Mouse (Mus musculus): ENCODE data around the gene Gtf3c2.

Gtf3c2 gene

DNA sequence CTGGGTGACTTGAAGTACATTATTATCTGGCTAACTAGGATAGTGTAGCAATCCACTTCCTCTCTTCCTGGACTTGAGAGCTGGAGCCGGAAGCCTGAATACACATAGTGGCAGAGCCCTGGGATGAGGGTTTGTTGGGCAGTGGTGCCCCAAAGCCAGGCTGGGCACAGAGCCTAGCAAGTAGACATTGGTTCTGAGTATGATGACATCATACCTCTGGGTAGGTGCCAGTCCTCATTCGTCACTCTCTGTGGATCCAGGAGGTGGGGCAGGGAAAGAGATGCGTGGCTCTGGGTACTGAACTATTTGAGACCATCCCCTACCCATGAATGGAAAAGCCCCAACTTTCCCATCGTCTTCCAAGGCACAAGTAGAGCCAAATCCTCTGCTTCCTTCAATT lies 30.2 kb downstream of the Gtf3c2 start:
- DNase-seq (ENCODE audit: inconsistent ontology term): no peak

DNA sequence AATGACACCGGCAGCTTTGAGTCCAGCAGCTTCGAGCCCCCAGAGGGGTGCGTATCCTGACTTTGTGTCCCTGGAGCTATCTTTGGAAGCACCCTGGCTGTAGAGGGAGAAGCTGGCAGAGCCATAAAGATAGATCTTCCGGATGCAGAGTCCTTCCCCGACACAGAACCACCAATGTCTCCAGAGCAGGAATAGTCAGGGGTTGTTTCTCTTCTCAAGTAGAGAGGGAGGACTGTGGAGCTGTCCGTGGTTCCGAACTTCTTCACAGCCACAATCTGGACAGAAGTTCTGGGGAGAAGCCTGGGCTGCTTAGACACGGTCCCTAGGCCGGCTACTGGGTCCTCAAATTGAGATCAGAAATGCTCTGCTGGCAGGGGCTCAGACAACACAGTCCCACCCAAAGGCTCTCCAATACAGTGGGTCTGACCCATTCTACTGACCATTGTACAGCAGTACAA lies 40.9 kb downstream of the Gtf3c2 start:
- peak; percentile 56 for DNase-seq (ENCODE audit: inconsistent ontology term)

DNA sequence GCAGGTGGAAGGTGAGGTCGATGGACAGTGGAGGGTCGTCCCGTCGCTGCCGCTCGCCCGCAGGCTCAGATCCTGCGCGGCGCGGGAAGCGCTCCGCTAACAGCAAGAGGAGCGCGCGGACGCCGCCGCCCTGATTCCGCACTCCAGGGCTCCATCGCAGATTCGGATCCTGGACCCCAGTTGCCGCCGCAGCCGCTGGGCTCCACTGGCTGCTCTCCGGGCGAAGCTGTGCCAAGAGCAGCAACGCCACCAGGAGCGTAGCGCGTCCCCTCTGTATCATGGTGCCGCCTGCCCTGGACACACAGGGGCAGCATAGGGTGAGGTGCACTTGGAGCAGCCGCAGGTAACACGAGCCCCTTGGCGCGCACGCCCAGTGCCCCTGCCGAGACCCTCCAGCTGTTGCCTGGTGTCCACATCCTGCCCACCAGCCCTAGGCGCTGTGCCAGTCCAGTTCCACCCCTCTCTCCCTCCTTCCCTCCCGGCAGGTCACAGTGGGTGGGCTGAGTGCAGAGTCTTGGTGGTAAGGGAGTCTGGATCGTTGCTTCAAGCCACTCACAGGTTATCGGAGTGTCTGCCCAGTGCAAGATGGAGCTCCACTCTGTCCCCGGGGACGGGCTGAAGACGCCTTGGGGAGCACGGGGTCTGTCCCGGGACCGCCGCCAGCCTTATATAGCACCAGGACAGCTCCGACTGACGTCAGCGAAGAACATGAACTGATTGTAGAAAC lies 41.5 kb downstream of the Gtf3c2 start, which contains the start of gene Ucn:
Gene Ucn, minus strand, starts transcription at position 589 of the 727 bp plus-strand sequence.
- no peak for DNase-seq (ENCODE audit: inconsistent ontology term)

DNA sequence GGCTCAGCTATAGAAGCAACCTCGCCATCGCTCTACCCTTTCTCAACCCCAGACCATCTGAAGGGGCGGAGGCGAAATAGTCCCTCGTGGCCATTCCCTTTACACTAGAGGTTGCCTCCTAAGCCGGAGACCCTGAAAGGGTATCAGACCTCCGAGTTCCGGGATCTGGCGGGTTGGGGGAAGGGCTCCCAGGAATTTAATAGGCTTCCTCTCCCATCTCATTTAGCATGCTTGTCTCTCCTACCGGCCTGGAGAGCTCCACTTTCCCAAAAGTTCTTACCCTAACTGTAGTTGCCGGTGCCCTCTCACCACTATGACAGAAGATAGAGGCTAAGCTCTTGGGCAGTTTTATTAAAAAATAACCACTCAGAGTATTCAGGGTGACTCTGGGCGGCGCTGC lies 42.3 kb downstream of the Gtf3c2 start:
- no peak for DNase-seq (ENCODE audit: inconsistent ontology term)

DNA sequence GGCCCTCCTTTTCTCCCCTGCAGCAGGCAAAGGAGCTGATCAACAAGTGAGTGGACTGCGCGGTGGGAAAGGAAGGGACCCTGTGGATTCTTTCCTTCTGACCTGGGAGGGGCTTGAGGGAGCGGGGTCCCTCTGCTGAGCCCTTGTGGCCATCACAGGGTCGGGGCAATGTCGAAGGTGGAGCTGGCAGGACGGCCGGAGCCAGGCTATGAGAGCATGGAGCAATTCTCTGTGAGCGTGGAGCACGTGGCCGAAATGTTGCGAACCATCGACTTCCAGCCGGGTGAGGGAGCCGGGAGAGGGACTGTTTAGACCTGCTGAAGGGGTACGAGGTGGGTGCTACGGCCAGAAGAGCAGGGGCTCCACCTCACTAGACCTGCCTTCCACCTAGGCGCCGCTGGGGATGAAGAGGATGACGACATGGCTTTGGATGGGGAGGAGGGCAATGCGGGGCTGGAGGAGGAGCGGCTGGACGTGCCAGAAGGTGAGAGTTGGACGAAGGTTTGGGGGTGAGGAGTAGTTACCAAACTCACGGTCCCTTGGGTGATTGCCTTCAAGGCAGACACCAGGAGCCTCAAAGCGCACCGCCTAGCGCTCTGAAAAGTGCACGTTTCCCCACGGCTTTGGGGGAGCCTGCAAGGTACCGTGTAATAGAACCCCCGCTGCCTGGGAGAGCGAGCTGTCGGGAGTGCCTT lies 43.1 kb downstream of the Gtf3c2 start:
- DNase-seq (ENCODE audit: inconsistent ontology term): no peak

DNA sequence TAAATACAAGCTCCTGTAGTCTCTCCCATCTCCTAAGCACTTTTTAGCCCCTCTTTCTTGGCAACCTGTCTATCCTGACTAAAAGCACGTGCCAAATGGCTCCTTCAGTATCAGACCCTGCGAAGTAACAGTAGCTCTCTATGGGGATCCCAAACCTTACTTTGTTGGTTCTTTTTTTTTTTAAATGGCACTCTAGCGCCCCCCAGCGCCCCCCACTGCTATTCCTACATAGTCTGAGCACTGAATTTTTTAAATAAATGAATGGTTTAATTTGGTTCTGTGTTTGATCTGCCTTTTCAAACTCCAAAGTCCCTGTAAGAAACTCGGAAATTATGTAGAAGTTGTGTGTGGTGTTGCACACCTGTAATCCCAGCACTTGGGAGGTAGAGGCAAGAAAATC lies 53.9 kb downstream of the Gtf3c2 start:
- no peak for DNase-seq (ENCODE audit: inconsistent ontology term)

DNA sequence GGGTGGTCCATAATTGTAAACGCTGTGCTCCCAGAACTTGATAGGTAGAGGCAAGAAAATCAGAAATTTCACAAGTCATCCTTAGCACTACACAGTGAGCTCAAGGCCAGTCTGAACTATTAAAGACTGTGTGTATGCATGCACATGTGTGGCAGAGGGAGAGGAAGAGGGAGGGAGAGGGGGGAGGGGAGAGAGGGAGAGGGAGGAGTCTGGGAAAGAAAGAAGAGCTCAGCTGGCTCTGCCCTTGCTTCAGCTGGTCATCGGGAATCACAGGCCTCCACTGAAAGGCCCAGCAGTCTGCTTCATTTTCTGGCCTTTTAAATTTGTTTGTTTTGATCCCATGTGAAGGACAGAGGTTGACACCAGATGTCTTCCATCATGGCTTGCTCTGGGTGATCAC lies 56.5 kb downstream of the Gtf3c2 start:
- no peak for DNase-seq (ENCODE audit: inconsistent ontology term)

DNA sequence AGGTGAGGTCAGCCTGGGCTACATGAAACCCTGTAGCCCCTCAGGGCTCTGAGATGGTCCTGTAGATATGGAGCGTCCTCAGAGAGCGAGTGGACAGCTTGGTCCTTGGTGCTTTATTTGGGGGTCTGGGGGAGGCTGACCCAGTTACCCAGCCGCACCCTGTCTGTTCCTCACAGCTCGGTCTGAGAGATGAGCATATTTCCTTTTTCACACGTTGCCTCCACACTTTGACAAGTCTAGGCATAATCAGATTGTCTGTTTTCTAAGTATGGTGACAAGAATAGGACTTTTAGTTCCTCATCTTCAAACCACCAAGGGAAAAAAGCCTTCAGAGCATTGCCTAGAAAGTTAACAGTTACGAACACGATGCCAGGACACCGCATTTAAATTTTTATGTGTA lies 58.8 kb downstream of the Gtf3c2 start:
- no peak for DNase-seq (ENCODE audit: inconsistent ontology term)

DNA sequence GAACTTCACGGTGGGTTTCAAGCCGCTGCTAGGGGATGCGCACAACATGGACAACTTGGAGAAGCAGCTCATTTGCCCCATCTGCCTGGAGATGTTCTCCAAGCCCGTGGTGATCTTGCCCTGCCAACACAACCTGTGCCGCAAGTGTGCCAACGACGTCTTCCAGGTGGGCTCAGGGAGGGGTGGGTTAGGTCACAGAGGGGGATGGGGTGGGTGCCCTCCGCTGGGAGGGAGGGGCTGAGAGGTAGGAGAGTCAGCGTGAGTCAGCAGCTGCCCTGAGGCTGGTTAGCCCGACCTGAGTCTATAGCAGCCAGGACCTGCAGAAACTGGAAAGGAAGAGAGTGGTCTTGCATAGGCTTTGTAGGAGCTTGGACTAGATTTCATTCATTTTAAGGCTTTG lies 63.0 kb downstream of the Gtf3c2 start:
- DNase-seq (ENCODE audit: inconsistent ontology term): no peak

DNA sequence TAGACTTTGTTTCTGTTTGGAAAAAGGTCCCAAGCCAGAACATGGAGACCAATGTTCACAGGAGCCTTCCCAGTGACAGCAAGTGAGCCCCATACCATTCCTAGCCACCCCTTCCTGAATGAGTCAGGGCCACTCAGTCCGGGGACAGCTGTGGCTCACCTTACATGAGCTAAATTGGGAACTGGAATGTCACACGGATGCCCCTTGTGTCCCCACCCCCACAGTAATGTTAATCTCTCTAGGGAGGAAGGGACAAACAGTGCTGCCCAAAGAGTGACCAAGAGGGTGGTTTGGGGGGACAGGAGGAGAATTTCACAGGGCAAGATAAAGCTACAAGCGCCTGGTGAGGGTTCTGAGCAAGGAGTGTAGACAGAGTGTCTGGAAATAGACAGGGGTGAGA lies 63.6 kb downstream of the Gtf3c2 start, which contains the start of gene Trim54:
Gene Trim54, plus strand, starts transcription at position 359 of the 400 bp plus-strand sequence.
- DNase-seq (ENCODE audit: inconsistent ontology term): no peak

DNA sequence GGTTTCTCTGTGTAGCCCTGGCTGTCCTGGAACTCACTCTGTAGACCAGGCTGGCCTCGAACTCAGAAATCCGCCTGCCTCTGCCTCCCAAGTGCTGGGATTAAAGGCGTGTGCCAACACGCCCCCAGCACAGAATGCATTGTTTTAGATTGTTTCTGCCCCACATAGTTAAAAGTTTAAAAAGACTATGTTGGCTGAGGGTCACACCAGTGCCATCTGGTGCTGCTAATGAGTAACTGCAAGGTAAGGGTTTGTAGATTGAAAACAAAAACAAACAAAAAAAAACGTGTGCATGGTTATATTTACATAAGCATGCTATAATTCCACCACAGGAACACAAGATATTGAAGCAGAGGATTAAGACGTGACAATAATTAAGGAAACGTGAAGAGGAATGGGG lies 69.2 kb downstream of the Gtf3c2 start:
- DNase-seq (ENCODE audit: inconsistent ontology term): no peak

DNA sequence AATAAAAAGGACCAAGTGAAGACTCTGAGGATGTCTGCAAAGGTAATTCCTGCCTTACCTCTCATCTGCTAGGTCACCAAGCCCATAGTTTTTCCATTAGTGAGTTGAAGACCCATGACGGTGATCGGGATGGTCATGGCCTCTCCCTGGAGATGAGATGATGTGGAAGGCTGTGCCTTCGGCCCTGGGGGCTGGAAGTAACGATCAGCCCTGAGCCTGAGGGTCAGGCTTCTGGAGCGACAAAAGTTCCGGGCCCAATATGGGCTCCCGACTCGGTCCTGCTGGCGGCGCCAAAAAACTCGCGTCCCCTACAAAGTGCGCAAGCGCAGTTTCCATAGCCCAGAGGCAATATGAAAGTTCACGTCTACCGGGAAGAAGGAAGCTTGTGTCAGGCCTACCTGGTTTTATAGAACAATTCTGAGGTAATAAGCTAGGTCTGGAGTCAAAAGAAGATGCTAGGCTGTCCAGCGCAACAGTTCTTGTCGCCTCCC lies 71.9 kb downstream of the Gtf3c2 start, which contains the start of gene Slc30a3:
Gene Slc30a3, minus strand, starts transcription at position 238 of the 491 bp plus-strand sequence.
- no peak for DNase-seq (ENCODE audit: inconsistent ontology term)
